Mouse (Mus musculus) monocyte, adult 2 months (primary cell): ENCODE data around the gene Sult2a5.

Experiments
- DNase-seq, 2 experiments: peaks; one replicate each; pipeline ENCODE4 v3.0.0; 2022; ENCODE audit warnings: low spot score in 2 of 2, low read depth in 1 of 2

Sult2a5 gene

DNA sequence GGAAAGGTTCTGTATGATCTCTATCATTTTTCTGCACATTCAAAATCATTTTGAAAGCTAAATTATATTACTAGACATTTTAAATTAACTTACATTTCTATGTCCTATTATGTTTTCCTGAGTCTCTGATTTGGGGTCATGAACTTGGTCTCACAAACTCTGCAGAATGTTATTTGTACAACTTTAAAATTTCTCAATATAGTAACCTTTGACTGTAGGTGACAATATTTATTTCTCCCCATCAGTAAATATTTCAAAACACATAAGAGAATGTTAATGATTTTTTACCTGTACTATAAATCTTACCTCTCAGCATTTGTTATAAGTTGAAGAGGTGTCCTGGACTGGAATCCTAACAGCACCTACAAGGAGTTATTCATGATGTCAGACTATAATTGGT is at the start of gene Sult2a5:
Gene Sult2a5 (plus strand): TSS at position 301 of the 400 bp plus-strand sequence.
- DNase-seq: no peak
